Mouse (Mus musculus): ENCODE measurements around the gene Nr1h2. TPM values are rescaled to one million over a fixed set of nuclear protein-coding genes. Genes with fewer than 3 reads are reported as not detected.

Gene Nr1h2
- polyA plus RNA-seq, 1 experiment from 2014 or later: 72.3 TPM

GRCm38 (mm10) chr7:44534242-44534641 lies 19.5 kb downstream of the Nr1h2 start:
- WGBS: 95% methylated on average over 13 of the region's 13 CpGs
- peaks cover 70% of the 10 kb centered on the region for H3K36me3 ChIP-seq

GRCm38 (mm10) chr7:44533746-44534045 lies 20.1 kb downstream of the Nr1h2 start:
- 81% methylated on average over 12 of the region's 12 CpGs for WGBS
- Histone ChIP-seq H3K36me3 (peaks cover 65% of the 10 kb centered on the region), H3K4me2 (no peak overlapping the region), H3K4me3 (no peak overlapping the region), H3K27ac (no peak overlapping the region), H3K27me3 (peaks cover 13% of the 10 kb centered on the region), H3K9ac (no peak overlapping the region), H3K4me1 (no peaks in the 10 kb centered on the region), H3K9me3 (no peaks in the 10 kb centered on the region)
- no peak for ATAC-seq (ENCODE audit: insufficient number of reproducible peaks, insufficient read depth, low FRiP score, low TSS enrichment, low read depth)

More at GRCm38 (mm10) chr7:44534242-44534641, 19.5 kb downstream of the Nr1h2 start:
- no peaks in the 10 kb centered on the region for H3K9me3 ChIP-seq
- H3K9ac ChIP-seq: no peak overlapping the region
- no peak overlapping the region for H3K4me3 ChIP-seq
- no peaks in the 10 kb centered on the region for H3K4me1 ChIP-seq
- ATAC-seq (ENCODE audit: insufficient number of reproducible peaks, insufficient read depth, low FRiP score, low TSS enrichment, low read depth): no peak
- H3K4me2 ChIP-seq: no peak overlapping the region
- H3K27ac ChIP-seq: no peak overlapping the region
- peaks cover 8% of the 10 kb centered on the region for H3K27me3 ChIP-seq

- Histone ChIP-seq H3K4me2 (no peak overlapping the region), H3K9me3 (no peaks in the 10 kb centered on the region), H3K9ac (no peak overlapping the region), H3K27ac (no peak overlapping the region), H3K4me3 (no peak overlapping the region), H3K36me3 (peaks cover 59% of the 10 kb centered on the region), H3K27me3 (peaks cover 19% of the 10 kb centered on the region), H3K4me1 (peaks cover 2% of the 10 kb centered on the region)
- WGBS: 83% methylated on average over 29 of the region's 29 CpGs
- ATAC-seq (ENCODE audit: insufficient number of reproducible peaks, insufficient read depth, low FRiP score, low TSS enrichment, low read depth): no peak
Observed at GRCm38 (mm10) chr7:44532918-44533745, 20.6 kb downstream of the Nr1h2 start.

GRCm38 (mm10) chr7:44531946-44532732 lies 21.6 kb downstream of the Nr1h2 start, which contains the start of gene Spib:
Gene Spib, minus strand, starts transcription at chr7:44532071.
- H3K36me3 ChIP-seq: peaks cover 49% of the 10 kb centered on the region
- no peak within 1 kb of the TSS for H3K27ac ChIP-seq
- WGBS: 83% methylated on average over 4 of the region's 4 CpGs
- H3K9ac ChIP-seq: 0 out of 2 replicates have a peak within 1 kb of the TSS, but pooled peaks have one; percentile 11
- no peaks in the 10 kb centered on the region for H3K9me3 ChIP-seq
- ATAC-seq (ENCODE audit: insufficient number of reproducible peaks, insufficient read depth, low FRiP score, low TSS enrichment, low read depth): no peak
- H3K4me1 ChIP-seq: peaks cover 9% of the 10 kb centered on the region
- H3K4me3 ChIP-seq: no peak within 1 kb of the TSS
- peaks cover 23% of the 10 kb centered on the region for H3K27me3 ChIP-seq
- no peak within 1 kb of the TSS for H3K4me2 ChIP-seq

GRCm38 (mm10) chr7:44531207-44531606 lies 22.5 kb downstream of the Nr1h2 start:
- no peak overlapping the region for H3K27ac ChIP-seq
- peaks cover 40% of the 10 kb centered on the region for H3K36me3 ChIP-seq
- 56% methylated on average over 5 of the region's 5 CpGs for WGBS
- ATAC-seq (ENCODE audit: insufficient number of reproducible peaks, insufficient read depth, low FRiP score, low TSS enrichment, low read depth): no peak
- peaks cover 33% of the 10 kb centered on the region for H3K27me3 ChIP-seq
- 0 out of 2 replicates have a peak overlapping the region, but pooled peaks have one; percentile 11 for H3K9ac ChIP-seq
- H3K4me1 ChIP-seq: peaks cover 9% of the 10 kb centered on the region
- H3K9me3 ChIP-seq: no peaks in the 10 kb centered on the region
- H3K4me3 ChIP-seq: no peak overlapping the region
- no peak overlapping the region for H3K4me2 ChIP-seq

- 78% methylated on average over 3 of the region's 3 CpGs for WGBS
- no peak for ATAC-seq (ENCODE audit: insufficient number of reproducible peaks, insufficient read depth, low FRiP score, low TSS enrichment, low read depth)
- Histone ChIP-seq H3K27me3 (peaks cover 40% of the 10 kb centered on the region), H3K4me3 (no peak overlapping the region), H3K4me2 (no peak overlapping the region), H3K9ac (no peak overlapping the region), H3K36me3 (peaks cover 33% of the 10 kb centered on the region), H3K27ac (no peak overlapping the region), H3K4me1 (peaks cover 10% of the 10 kb centered on the region), H3K9me3 (no peaks in the 10 kb centered on the region)
Observed at GRCm38 (mm10) chr7:44530507-44530906, 23.2 kb downstream of the Nr1h2 start.

- 53% methylated on average over 5 of the region's 5 CpGs for WGBS
- no peak for ATAC-seq (ENCODE audit: insufficient number of reproducible peaks, insufficient read depth, low FRiP score, low TSS enrichment, low read depth)
- Histone ChIP-seq H3K4me2 (no peak overlapping the region), H3K27ac (no peak overlapping the region), H3K36me3 (peaks cover 23% of the 10 kb centered on the region), H3K27me3 (peaks cover 50% of the 10 kb centered on the region), H3K4me1 (peaks cover 20% of the 10 kb centered on the region), H3K4me3 (no peak overlapping the region), H3K9me3 (no peaks in the 10 kb centered on the region), H3K9ac (no peak overlapping the region)
Observed at GRCm38 (mm10) chr7:44529518-44529917, 24.2 kb downstream of the Nr1h2 start.

GRCm38 (mm10) chr7:44527483-44528398 lies 26.0 kb downstream of the Nr1h2 start:
- Histone ChIP-seq H3K27ac (no peak overlapping the region; the same call in 1 of the 2 replicates), H3K27me3 (peaks cover 67% of the 10 kb centered on the region), H3K4me3 (peak overlapping the region; percentile 44), H3K9me3 (no peaks in the 10 kb centered on the region), H3K4me2 (peak overlapping the region; percentile 84), H3K4me1 (peaks cover 24% of the 10 kb centered on the region), H3K9ac (peak overlapping the region; percentile 67), H3K36me3 (peaks cover 6% of the 10 kb centered on the region; the same call in 1 of the 2 replicates)
- ATAC-seq (ENCODE audit: insufficient number of reproducible peaks, insufficient read depth, low FRiP score, low TSS enrichment, low read depth): no peak
- 6% methylated on average over 40 of the region's 40 CpGs for WGBS

GRCm38 (mm10) chr7:44526414-44527154 lies 27.2 kb downstream of the Nr1h2 start:
- Histone ChIP-seq H3K36me3 (no peaks in the 10 kb centered on the region), H3K27me3 (peaks cover 79% of the 10 kb centered on the region), H3K4me3 (no peak overlapping the region), H3K9me3 (no peaks in the 10 kb centered on the region), H3K4me2 (no peak overlapping the region), H3K27ac (no peak overlapping the region), H3K4me1 (peaks cover 25% of the 10 kb centered on the region), H3K9ac (no peak overlapping the region)
- no peak for ATAC-seq (ENCODE audit: insufficient number of reproducible peaks, insufficient read depth, low FRiP score, low TSS enrichment, low read depth)
- WGBS: 87% methylated on average over 14 of the region's 14 CpGs

- H3K4me3 ChIP-seq: no peak overlapping the region
- no peaks in the 10 kb centered on the region for H3K36me3 ChIP-seq
- peaks cover 89% of the 10 kb centered on the region for H3K27me3 ChIP-seq
- 0 out of 2 replicates have a peak overlapping the region, but pooled peaks have one; percentile 52 for H3K9ac ChIP-seq
- H3K9me3 ChIP-seq: no peaks in the 10 kb centered on the region
- peaks cover 27% of the 10 kb centered on the region for H3K4me1 ChIP-seq
- no peak for ATAC-seq (ENCODE audit: insufficient number of reproducible peaks, insufficient read depth, low FRiP score, low TSS enrichment, low read depth)
- 10% methylated on average over 21 of the region's 22 CpGs for WGBS
- H3K4me2 ChIP-seq: peak overlapping the region; percentile 24; the same call in 1 of the 2 replicates
- H3K27ac ChIP-seq: no peak overlapping the region
Observed at GRCm38 (mm10) chr7:44525126-44525832, 28.5 kb downstream of the Nr1h2 start.

Data from embryonic facial prominence, embryonic 13.5 days (tissue).